Mouse (Mus musculus) thymus, postnatal 0 days (tissue): Measurements from ENCODE around the gene Cdadc1. TPM values are rescaled to one million over a fixed set of nuclear protein-coding genes. Genes with fewer than 3 reads are reported as not detected.

ENCODE experiments used
- DNase-seq: peaks from one replicate; pipeline ENCODE4 v3.0.0-alpha.2; 2015; ENCODE audit warnings: low spot score
- polyA plus RNA-seq: library from polyadenylated mRNA; unstranded; fragments of >200 nt; fragmentation: Nextera tagmentation; extraction: Ambion mirVana; gene quantifications from 2 replicates; pipeline ENCODE4 v1.2.1, GENCODE M21; 2015

The Cdadc1 gene
- polyA plus RNA-seq, 1 experiment from 2014 or later = 40.3 TPM

GRCm38 (mm10) chr14:59546162-59546880, 51.4 kb downstream of the Cdadc1 start:
- no peak for DNase-seq

GRCm38 (mm10) chr14:59543956-59544355, 53.8 kb downstream of the Cdadc1 start:
- DNase-seq = no peak

GRCm38 (mm10) chr14:59543158-59543826, 54.5 kb downstream of the Cdadc1 start:
- DNase-seq = no peak

- DNase-seq = no peak
Observed at GRCm38 (mm10) chr14:59540761-59541160, 57.0 kb downstream of the Cdadc1 start.

- no peak for DNase-seq
Observed at GRCm38 (mm10) chr14:59540230-59540629, 57.5 kb downstream of the Cdadc1 start.

- DNase-seq = no peak
Observed at GRCm38 (mm10) chr14:59537829-59538432, 59.8 kb downstream of the Cdadc1 start.

GRCm38 (mm10) chr14:59533908-59534307, 63.9 kb downstream of the Cdadc1 start:
- DNase-seq = no peak

- DNase-seq = no peak
Observed at GRCm38 (mm10) chr14:59532986-59533385, 64.8 kb downstream of the Cdadc1 start.

- no peak for DNase-seq
Observed at GRCm38 (mm10) chr14:59530801-59531200, 67.0 kb downstream of the Cdadc1 start.

GRCm38 (mm10) chr14:59525843-59526242, 71.9 kb downstream of the Cdadc1 start:
- DNase-seq = no peak

- DNase-seq = no peak
Observed at GRCm38 (mm10) chr14:59513922-59514444, 83.8 kb downstream of the Cdadc1 start.

Other genes starting within 250 kb of the Cdadc1 start
- 12.8 and 15.9 TPM in 2 replicates for gene Phf11d, start 232.5 kb downstream of the Cdadc1 start, polyA plus RNA-seq
- 4.2 and 5.8 TPM in 2 replicates for gene Phf11c, start 202.6 kb downstream of the Cdadc1 start, polyA plus RNA-seq
- 14.2 and 14.6 TPM in 2 replicates for gene Setdb2, start 157.1 kb downstream of the Cdadc1 start, polyA plus RNA-seq
- 29.3 and 31.8 TPM in 2 replicates for gene Cab39l, start 157.0 kb downstream of the Cdadc1 start, polyA plus RNA-seq
- gene Shisa2, start 27.3 kb upstream of the Cdadc1 start, polyA plus RNA-seq = 23.7 and 24.9 TPM in 2 replicates